Mouse (Mus musculus) CH12.LX (cell line): ENCODE measurements around the gene Ppp1r26. TPM values are rescaled to one million over a fixed set of nuclear protein-coding genes. Genes with fewer than 3 reads are reported as not detected.
A peak's percentile ranks its signal among the peaks of the same experiment; 100 is the strongest.

ENCODE experiments used
- DNase-seq: peaks from one replicate; pipeline ENCODE4 v3.0.0-alpha.2; 2013; ENCODE audit errors: extremely low read depth
- H3K27ac ChIP-seq: 2 replicates; pipeline ENCODE4 v1.5.1; 2012; ENCODE audit warnings: low read depth, mild to moderate bottlenecking, control low read depth, moderate library complexity; ENCODE audit not compliant: insufficient read depth
- H3K27me3 ChIP-seq: replicated peaks from 2 replicates; pipeline ENCODE3; 2012; ENCODE audit warnings: inconsistent platforms
- H3K36me3 ChIP-seq, 2 experiments: replicated peaks in 1 of 2; 2 replicates each; pipeline versions ENCODE3 to v1.6.1; 2012; ENCODE audit warnings: inconsistent platforms in 1 of 2, low read length in 1 of 2, mild to moderate bottlenecking in 1 of 2, mixed read lengths in 1 of 2, moderate library complexity in 1 of 2; ENCODE audit not compliant: control insufficient read depth in 1 of 2, insufficient read depth in 1 of 2
- H3K4me1 ChIP-seq, 2 experiments: 2 replicates each; pipeline ENCODE4 v1.6.1; 2012; ENCODE audit warnings: inconsistent platforms in 1 of 2, moderate library complexity in 1 of 2; ENCODE audit not compliant: insufficient read depth in 2 of 2, control insufficient read depth in 1 of 2
- H3K4me2 ChIP-seq: 2 replicates; pipeline ENCODE4 v1.6.1; 2012; ENCODE audit warnings: low read depth, mild to moderate bottlenecking, control low read depth; ENCODE audit not compliant: poor library complexity, insufficient read depth, severe bottlenecking
- H3K4me3 ChIP-seq, 3 experiments: fragments of 150-350 bp in 1 of 3; sonication (generic) in 1 of 3; replicated peaks in 1 of 3; 2 replicates each; pipeline versions ENCODE3 to v1.5.1; 2011 to 2012; ENCODE audit warnings: low read depth in 2 of 3, low read length in 2 of 3, mild to moderate bottlenecking in 2 of 3, moderate library complexity in 2 of 3, control low read depth in 1 of 3, improper control_type of control experiment in 1 of 3, inconsistent platforms in 1 of 3, mixed read lengths in 1 of 3; ENCODE audit not compliant: poor library complexity in 1 of 3
- H3K79me2 ChIP-seq: replicated peaks from 2 replicates; pipeline ENCODE4 v1.6.1; 2012; ENCODE audit warnings: mild to moderate bottlenecking, moderate library complexity; ENCODE audit not compliant: control insufficient read depth, poor library complexity, insufficient read depth, severe bottlenecking; ENCODE audit errors: extremely low read depth
- H3K9ac ChIP-seq: 2 replicates; pipeline ENCODE4 v1.6.1; 2012; ENCODE audit warnings: low read depth, mild to moderate bottlenecking, control low read depth, moderate library complexity; ENCODE audit not compliant: insufficient read depth
- H3K9me3 ChIP-seq: replicated peaks from 2 replicates; pipeline ENCODE3; 2012; ENCODE audit warnings: low read length, inconsistent platforms, mixed read lengths
- BHLHE40 ChIP-seq: IDR thresholded peaks from 2 replicates; pipeline ENCODE4 v1.6.1; 2011; ENCODE audit warnings: mild to moderate bottlenecking, low read depth, low read length, improper control_type of control experiment
- CHD1 ChIP-seq: IDR thresholded peaks from 2 replicates; pipeline ENCODE4 v1.6.1; 2012; ENCODE audit warnings: low read depth, low read length, improper control_type of control experiment, inconsistent platforms
- CHD2 ChIP-seq: IDR thresholded peaks from 2 replicates; pipeline ENCODE4 v1.6.1; 2011; ENCODE audit warnings: low read length, improper control_type of control experiment
- E2F4 ChIP-seq: IDR thresholded peaks from 2 replicates; pipeline ENCODE4 v1.6.1; 2011; ENCODE audit warnings: low read depth, low read length, improper control_type of control experiment; ENCODE audit not compliant: insufficient replicate concordance
- ELF1 ChIP-seq: IDR thresholded peaks from 2 replicates; pipeline ENCODE4 v1.6.1; 2014; ENCODE audit warnings: low read depth, mild to moderate bottlenecking, inconsistent platforms, low read length, improper control_type of control experiment
- ETS1 ChIP-seq: conservative IDR thresholded peaks from 2 replicates; pipeline ENCODE4 v1.6.1; 2012; ENCODE audit warnings: low read depth, mild to moderate bottlenecking, inconsistent platforms, low read length, improper control_type of control experiment, moderate library complexity
- GABPA ChIP-seq: IDR thresholded peaks from 2 replicates; pipeline ENCODE4 v1.6.1; 2012; ENCODE audit warnings: low read depth, low read length, improper control_type of control experiment, inconsistent platforms; ENCODE audit not compliant: insufficient replicate concordance
- IRF4 ChIP-seq: IDR thresholded peaks from 2 replicates; pipeline ENCODE4 v1.6.1; 2014; ENCODE audit warnings: low read depth, mild to moderate bottlenecking, inconsistent platforms, low read length, improper control_type of control experiment
- KAT2A ChIP-seq: IDR thresholded peaks from 2 replicates; pipeline ENCODE4 v1.6.1; 2012; ENCODE audit warnings: low read length, improper control_type of control experiment, inconsistent platforms; ENCODE audit not compliant: insufficient replicate concordance
- MAX ChIP-seq: IDR thresholded peaks from 2 replicates; pipeline ENCODE4 v1.6.1; 2011; ENCODE audit warnings: low read length, improper control_type of control experiment
- MAZ ChIP-seq: IDR thresholded peaks from 2 replicates; pipeline ENCODE4 v1.6.1; 2012; ENCODE audit warnings: low read depth, mild to moderate bottlenecking, inconsistent platforms, low read length, improper control_type of control experiment, moderate library complexity
- MEF2A ChIP-seq: IDR thresholded peaks from 2 replicates; pipeline ENCODE4 v1.6.1; 2014; ENCODE audit warnings: low read depth, mild to moderate bottlenecking, inconsistent platforms, low read length, improper control_type of control experiment, borderline replicate concordance
- MXI1 ChIP-seq: IDR thresholded peaks from 2 replicates; pipeline ENCODE4 v1.6.1; 2011; ENCODE audit warnings: mild to moderate bottlenecking, low read depth, low read length, improper control_type of control experiment
- NRF1 ChIP-seq: IDR thresholded peaks from 2 replicates; pipeline ENCODE4 v1.6.1; 2014; ENCODE audit warnings: low read depth, mild to moderate bottlenecking, inconsistent platforms, low read length, improper control_type of control experiment, moderate library complexity
- POLR2A ChIP-seq: IDR thresholded peaks from 2 replicates; pipeline ENCODE4 v1.6.1; 2011; ENCODE audit warnings: low read depth, mild to moderate bottlenecking, improper control_type of control experiment, low read length
- POLR2AphosphoS2 ChIP-seq: IDR thresholded peaks from 2 replicates; pipeline ENCODE4 v1.6.1; 2011; ENCODE audit warnings: low read depth, low read length, improper control_type of control experiment
- RAD21 ChIP-seq: IDR thresholded peaks from 2 replicates; pipeline ENCODE4 v1.6.1; 2011; ENCODE audit warnings: low read depth, mild to moderate bottlenecking, low read length, improper control_type of control experiment, moderate library complexity
- SIN3A ChIP-seq: IDR thresholded peaks from 2 replicates; pipeline ENCODE4 v1.6.1; 2012; ENCODE audit warnings: low read length, improper control_type of control experiment, inconsistent platforms
- SMC3 ChIP-seq: IDR thresholded peaks from 2 replicates; pipeline ENCODE4 v1.6.1; 2011; ENCODE audit warnings: low read depth, low read length, improper control_type of control experiment
- TBP ChIP-seq: conservative IDR thresholded peaks from 2 replicates; pipeline ENCODE4 v1.6.1; 2011; ENCODE audit warnings: low read depth, low read length, improper control_type of control experiment
- TCF12 ChIP-seq: IDR thresholded peaks from 2 replicates; pipeline ENCODE4 v1.6.1; 2014; ENCODE audit warnings: low read depth, mild to moderate bottlenecking, inconsistent platforms, low read length, improper control_type of control experiment
- UBTF ChIP-seq: IDR thresholded peaks from 2 replicates; pipeline ENCODE4 v1.6.1; 2012; ENCODE audit warnings: low read depth, mild to moderate bottlenecking, inconsistent platforms, low read length, improper control_type of control experiment, moderate library complexity
- USF2 ChIP-seq: conservative IDR thresholded peaks from 2 replicates; pipeline ENCODE4 v1.6.1; 2011; ENCODE audit warnings: low read depth, low read length, improper control_type of control experiment
- ZMIZ1 ChIP-seq: IDR thresholded peaks from 2 replicates; pipeline ENCODE4 v1.6.1; 2012; ENCODE audit warnings: low read depth, mild to moderate bottlenecking, inconsistent platforms, low read length, improper control_type of control experiment
- ZNF384 ChIP-seq: IDR thresholded peaks from 2 replicates; pipeline ENCODE4 v1.6.1; 2012; ENCODE audit warnings: low read depth, low read length, improper control_type of control experiment, inconsistent platforms
- dilution Hi-C: fragments of 300-500 bp; cut with MboI; formaldehyde crosslinking; loops from 2 replicates; pipeline ENCODE4 v1.14.3; 2020; ENCODE audit warnings: low sequenced_read_pairs; ENCODE audit not compliant: extremely low pct_unique_long_range_greater_than_20kb, extremely low pct_ligation_motif_present
- in situ Hi-C: fragments of 300-500 bp; cut with MboI; formaldehyde crosslinking; loops from 3 replicates; pipeline ENCODE4 v1.14.3; 2019; ENCODE audit warnings: low sequenced_read_pairs, low pct_ligation_motif_present, low pct_unique_long_range_greater_than_20kb, mixed read lengths
- polyA plus RNA-seq: library from polyadenylated mRNA; unstranded; fragments of >175 nt; gene quantifications from 2 replicates; pipeline ENCODE4 v1.2.1, GENCODE M21; 2012; ENCODE audit warnings: low read depth; ENCODE audit not compliant: insufficient read length
- total RNA-seq, 2 experiments: library from RNA; depleted of rRNA; stranded (reverse); fragments of 300-350 nt in 1 of 2; fragments of >200 nt in 1 of 2; gene quantifications; 2 replicates each; pipeline ENCODE4 v1.2.3; 2012 to 2014

Ppp1r26 gene
- total and polyA plus RNA-seq, 3 experiments: 0.77 TPM; not detected in 2

- no peak overlapping the region for H3K9ac ChIP-seq
- H3K79me2 ChIP-seq: no peaks in the 10 kb centered on the region
- H3K4me1 ChIP-seq: peaks cover 7 to 9% of the 10 kb centered on the region in 2 experiments
- peaks cover 45% of the 10 kb centered on the region for H3K27me3 ChIP-seq
- in situ Hi-C loops (no loop called here), dilution Hi-C loops (no loop called here)
- H3K9me3 ChIP-seq: peaks cover 9% of the 10 kb centered on the region
- DNase-seq: peak; percentile 33
- no peaks in the 10 kb centered on the region for H3K36me3 ChIP-seq
- H3K4me2 ChIP-seq: no peak overlapping the region
- no peak overlapping the region for H3K27ac ChIP-seq
- H3K4me3 ChIP-seq: no peak overlapping the region
- TF ChIP-seq ELF1 (no peak), BHLHE40 (no peak), ZNF384 (no peak), POLR2A (no peak), IRF4 (no peak), NRF1 (no peak), SMC3 (no peak), KAT2A (no peak), E2F4 (no peak), SIN3A (no peak), MAX (no peak), MAZ (no peak), ETS1 (no peak), CHD2 (no peak), RAD21 (no peak), UBTF (no peak)
These were observed 1.5 kb upstream of the Ppp1r26 start for GRCm38 (mm10) chr2:28445082-28445481.

GRCm38 (mm10) chr2:28446181-28446514 lies 452 bp upstream of the Ppp1r26 start:
- H3K36me3 ChIP-seq: no peaks in the 10 kb centered on the region
- DNase-seq: no peak
- H3K4me3 ChIP-seq: no peak overlapping the region
- TF ChIP-seq MAZ (no peak), ELF1 (no peak), POLR2AphosphoS2 (no peak), MAX (no peak), UBTF (no peak), TBP (no peak), MXI1 (no peak), USF2 (no peak), CHD1 (no peak), GABPA (no peak), ZMIZ1 (no peak), MEF2A (no peak), TCF12 (no peak), ZNF384 (no peak)
- no peak overlapping the region for H3K4me2 ChIP-seq
- H3K27ac ChIP-seq: no peak overlapping the region
- H3K79me2 ChIP-seq: no peaks in the 10 kb centered on the region
- H3K27me3 ChIP-seq: peaks cover 50% of the 10 kb centered on the region
- peaks cover 4 to 5% of the 10 kb centered on the region in 2 experiments for H3K4me1 ChIP-seq
- in situ Hi-C loops: no loop called here
- dilution Hi-C loops: no loop called here
- no peak overlapping the region for H3K9ac ChIP-seq
- H3K9me3 ChIP-seq: peaks cover 9% of the 10 kb centered on the region
